Mouse (Mus musculus) myocyte (in vitro differentiated cells): ENCODE data around the gene Kbtbd8. TPM values are rescaled to one million over a fixed set of nuclear protein-coding genes. Genes with fewer than 3 reads are reported as not detected.
A peak's percentile ranks its signal among the peaks of the same experiment; 100 is the strongest.

Experiments used
- H3K27me3 ChIP-seq: one replicate; pipeline ENCODE4 v1.6.1; 2011; ENCODE audit not compliant: control insufficient read depth, insufficient read depth, insufficient read length
- H3K36me3 ChIP-seq: one replicate; pipeline ENCODE4 v1.6.1; 2011; ENCODE audit not compliant: control insufficient read depth, insufficient read depth
- H3K4me2 ChIP-seq: one replicate; pipeline ENCODE4 v1.6.1; 2011; ENCODE audit warnings: low read depth, control low read depth
- H3K4me3 ChIP-seq: one replicate; pipeline ENCODE4 v1.5.1; 2011; ENCODE audit warnings: mild to moderate bottlenecking, control low read depth, moderate library complexity
- H3K79me2 ChIP-seq: one replicate; pipeline ENCODE4 v1.6.1; 2011; ENCODE audit not compliant: control insufficient read depth, insufficient read depth
- H3ac ChIP-seq: one replicate; pipeline ENCODE4 v1.6.1; 2011; ENCODE audit not compliant: control insufficient read depth, insufficient read length
- E2F4 ChIP-seq: IDR thresholded peaks from one replicate; pipeline ENCODE4 v1.6.1; 2011; ENCODE audit warnings: mild to moderate bottlenecking, control low read depth, moderate library complexity; ENCODE audit not compliant: insufficient read depth
- MAX ChIP-seq: IDR thresholded peaks from one replicate; pipeline ENCODE4 v1.6.1; 2011; ENCODE audit warnings: low read depth, mild to moderate bottlenecking, control low read depth
- MYOD1 ChIP-seq, 3 experiments: IDR thresholded peaks; one replicate each; pipeline ENCODE4 v1.6.1; 2011; ENCODE audit warnings: control low read depth in 2 of 3, low read depth in 2 of 3, mild to moderate bottlenecking in 2 of 3, moderate library complexity in 1 of 3; ENCODE audit not compliant: insufficient read length in 2 of 3, control insufficient read depth in 1 of 3
- MYOG ChIP-seq, 3 experiments: IDR thresholded peaks; one replicate each; pipeline ENCODE4 v1.6.1; 2011; ENCODE audit warnings: control low read depth in 2 of 3, low read depth in 2 of 3, mild to moderate bottlenecking in 2 of 3; ENCODE audit not compliant: insufficient read length in 2 of 3, control insufficient read depth in 1 of 3, insufficient read depth in 1 of 3
- POLR2AphosphoS2 ChIP-seq: IDR thresholded peaks from one replicate; pipeline ENCODE4 v1.6.1; 2011; ENCODE audit warnings: low read depth, control low read depth; ENCODE audit not compliant: insufficient read length
- SRF ChIP-seq: IDR thresholded peaks from one replicate; pipeline ENCODE4 v1.6.1; 2011; ENCODE audit warnings: low read depth; ENCODE audit not compliant: control insufficient read depth, insufficient read length
- TCF12 ChIP-seq: IDR thresholded peaks from one replicate; pipeline ENCODE4 v1.6.1; 2011; ENCODE audit warnings: mild to moderate bottlenecking, control low read depth; ENCODE audit not compliant: poor library complexity, insufficient read depth, severe bottlenecking
- TCF3 ChIP-seq: IDR thresholded peaks from one replicate; pipeline ENCODE4 v1.6.1; 2011; ENCODE audit warnings: low read depth, control low read depth; ENCODE audit not compliant: insufficient read length
- USF1 ChIP-seq: IDR thresholded peaks from one replicate; pipeline ENCODE4 v1.6.1; 2011; ENCODE audit warnings: low read depth, mild to moderate bottlenecking, control low read depth, moderate library complexity
- polyA plus RNA-seq: library from polyadenylated mRNA; unstranded; fragments of >200 nt; fragmentation: generic; extraction: Trizol; gene quantifications from one replicate; pipeline ENCODE4 v1.2.1, GENCODE M21; 2012; ENCODE audit warnings: missing spikeins

Kbtbd8 gene
- polyA plus RNA-seq, 1 experiment: 0.20 TPM

DNA sequence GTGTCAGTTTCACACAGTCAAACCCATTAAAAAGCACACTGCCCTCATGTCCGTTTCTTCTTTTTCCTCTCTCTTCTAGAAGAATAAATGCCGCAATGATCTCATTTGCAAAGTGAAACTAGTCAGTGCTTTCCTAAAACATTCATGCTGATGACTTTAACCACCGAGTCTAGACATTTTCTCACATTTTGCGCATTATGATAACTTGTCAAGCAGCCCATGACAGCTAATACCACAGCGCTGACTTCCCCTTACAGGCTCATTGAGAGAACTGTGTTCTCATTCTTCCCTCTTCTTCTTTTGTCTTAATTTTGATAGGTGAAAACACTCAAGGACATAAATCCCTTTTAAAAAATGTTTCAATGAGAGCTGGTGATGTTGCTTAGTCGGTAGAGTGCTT lies 52.4 kb downstream of the Kbtbd8 start:
- no peak overlapping the region for H3K4me3 ChIP-seq
- TF ChIP-seq USF1 (no peak), TCF3 (no peak), MYOD1 (IDR thresholded peaks at IDR 0.05; ENCODE audit: control insufficient read depth in 1 of 3, insufficient read length in 2 of 3, low read depth in 2 of 3) (no peak), E2F4 (no peak), POLR2AphosphoS2 (no peak), MYOG (IDR thresholded peaks at IDR 0.05; ENCODE audit: control insufficient read depth in 1 of 3, insufficient read depth in 1 of 3, insufficient read length in 2 of 3, low read depth in 2 of 3) (no peak), TCF12 (no peak), MAX (no peak)
- peak overlapping the region; percentile 31 for H3K4me2 ChIP-seq
- no peak overlapping the region for H3ac ChIP-seq
- H3K36me3 ChIP-seq: no peaks in the 10 kb centered on the region
- no peaks in the 10 kb centered on the region for H3K79me2 ChIP-seq
- H3K27me3 ChIP-seq: no peaks in the 10 kb centered on the region

DNA sequence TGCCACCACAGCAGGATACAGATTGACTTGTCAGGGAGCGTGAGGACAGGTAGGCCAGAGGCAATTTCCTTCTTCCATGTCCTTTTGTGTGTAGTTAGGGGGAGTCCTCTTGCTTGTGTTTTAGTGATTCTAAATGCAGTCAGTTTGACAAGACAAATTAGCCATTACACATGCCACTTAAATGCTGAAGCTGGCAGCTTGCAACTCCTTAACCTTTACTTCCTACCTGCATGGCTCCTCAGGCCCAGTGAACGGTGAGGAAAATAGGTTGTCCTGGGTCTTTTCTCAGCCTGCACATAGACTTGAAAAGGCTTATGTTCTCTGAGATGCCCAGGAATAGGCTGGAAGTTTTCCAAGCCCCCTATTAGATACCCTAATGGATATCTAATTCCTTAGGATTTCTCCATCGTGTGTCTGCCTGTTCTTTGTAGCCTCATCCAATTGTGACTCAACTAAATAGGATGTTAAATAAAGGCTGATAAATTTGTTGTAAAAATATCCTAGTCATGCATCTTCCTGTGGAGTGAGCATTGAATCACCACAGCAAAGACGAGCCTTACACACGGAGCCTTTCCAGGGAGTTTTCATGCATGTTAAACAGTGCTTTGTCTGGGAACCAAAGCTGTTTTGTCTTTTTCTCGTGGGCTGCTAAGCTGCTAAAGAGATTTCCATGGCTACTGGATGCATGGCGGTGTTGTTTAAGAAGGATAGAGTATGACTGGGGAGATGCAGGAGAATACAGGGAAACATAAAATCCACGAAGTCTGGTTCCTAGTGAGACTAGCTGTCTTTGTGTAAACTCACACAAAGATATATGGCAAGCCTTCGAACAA lies 57.5 kb downstream of the Kbtbd8 start:
- no peak for TF ChIP-seq SRF
- TF ChIP-seq MAX: no peak
- TF ChIP-seq TCF12: no peak

More for the DNA sequence above, 57.5 kb downstream of the Kbtbd8 start:
- Histone ChIP-seq H3ac (no peak overlapping the region), H3K4me2 (no peak overlapping the region), H3K79me2 (no peaks in the 10 kb centered on the region), H3K36me3 (no peaks in the 10 kb centered on the region), H3K4me3 (no peak overlapping the region), H3K27me3 (no peaks in the 10 kb centered on the region)

Other genes starting within 250 kb of the Kbtbd8 start
- gene Gm10234, start 204.9 kb downstream of the Kbtbd8 start, polyA plus RNA-seq: not detected